Mouse (Mus musculus) frontal cortex, postnatal 10 days (tissue): ENCODE data around the gene Ildr1.

ENCODE experiments used
- DNase-seq, 2 experiments: peaks; one replicate each; pipeline ENCODE4 v3.0.0; 2022; ENCODE audit warnings: low spot score in 2 of 2, mixed read lengths in 1 of 2

Gene Ildr1

GRCm38 (mm10) chr16:36693818-36694413, at the start of gene Ildr1:
Ildr1 (plus strand) TSS chr16:36693978.
- DNase-seq: no peak

GRCm38 (mm10) chr16:36645124-36645523, 48.7 kb upstream of the Ildr1 start:
- DNase-seq: no peak

- DNase-seq: no peak
Observed at GRCm38 (mm10) chr16:36649304-36649703, 44.5 kb upstream of the Ildr1 start.

- DNase-seq: no peak
Observed at GRCm38 (mm10) chr16:36650511-36650910, 43.3 kb upstream of the Ildr1 start.

- no peak for DNase-seq
Observed at GRCm38 (mm10) chr16:36651174-36651766, 42.5 kb upstream of the Ildr1 start.

- DNase-seq: no peak
Observed at GRCm38 (mm10) chr16:36655199-36655598, 38.6 kb upstream of the Ildr1 start.

- no peak for DNase-seq
Observed at GRCm38 (mm10) chr16:36655910-36656309, 37.9 kb upstream of the Ildr1 start.

- no peak for DNase-seq
Observed at GRCm38 (mm10) chr16:36661330-36661729, 32.4 kb upstream of the Ildr1 start.

GRCm38 (mm10) chr16:36663484-36663883, 30.3 kb upstream of the Ildr1 start:
- no peak for DNase-seq

- DNase-seq: no peak
Observed at GRCm38 (mm10) chr16:36665782-36666181, 28.0 kb upstream of the Ildr1 start, which contains the start of gene Cd86. Cd86 (minus strand) TSS chr16:36666081.

- no peak for DNase-seq
Observed at GRCm38 (mm10) chr16:36666448-36667017, 27.2 kb upstream of the Ildr1 start.

- DNase-seq: no peak
Observed at GRCm38 (mm10) chr16:36670590-36670989, 23.2 kb upstream of the Ildr1 start.

- no peak for DNase-seq
Observed at GRCm38 (mm10) chr16:36673196-36673595, 20.6 kb upstream of the Ildr1 start.

GRCm38 (mm10) chr16:36674457-36675204, 19.1 kb upstream of the Ildr1 start:
- no peak for DNase-seq

GRCm38 (mm10) chr16:36675304-36675703, 18.5 kb upstream of the Ildr1 start:
- DNase-seq: no peak

- DNase-seq: no peak
Observed at GRCm38 (mm10) chr16:36675902-36676301, 17.9 kb upstream of the Ildr1 start.

GRCm38 (mm10) chr16:36681829-36682228, 11.9 kb upstream of the Ildr1 start:
- no peak for DNase-seq

- DNase-seq: no peak
Observed at GRCm38 (mm10) chr16:36684325-36684918, 9.4 kb upstream of the Ildr1 start.

- no peak for DNase-seq
Observed at GRCm38 (mm10) chr16:36688076-36688475, 5.7 kb upstream of the Ildr1 start.

- no peak for DNase-seq
Observed at GRCm38 (mm10) chr16:36691484-36691883, 2.3 kb upstream of the Ildr1 start.

- no peak for DNase-seq
Observed at GRCm38 (mm10) chr16:36694798-36695290, 1.1 kb downstream of the Ildr1 start.

- DNase-seq: no peak
Observed at GRCm38 (mm10) chr16:36697331-36697730, 3.6 kb downstream of the Ildr1 start.
